Mouse (Mus musculus) ovary, postnatal 36 days (tissue): Measurements from ENCODE around the gene BC035947.
"Not testable (repeated sequence)": the region's sequence is repeated elsewhere in the genome, so short reads cannot be mapped to it uniquely, and the experiment has no call there.

Source experiments
- DNase-seq: peaks from one replicate; pipeline ENCODE4 v3.0.0; 2022; ENCODE audit warnings: low spot score, mixed read lengths

Gene BC035947

DNA sequence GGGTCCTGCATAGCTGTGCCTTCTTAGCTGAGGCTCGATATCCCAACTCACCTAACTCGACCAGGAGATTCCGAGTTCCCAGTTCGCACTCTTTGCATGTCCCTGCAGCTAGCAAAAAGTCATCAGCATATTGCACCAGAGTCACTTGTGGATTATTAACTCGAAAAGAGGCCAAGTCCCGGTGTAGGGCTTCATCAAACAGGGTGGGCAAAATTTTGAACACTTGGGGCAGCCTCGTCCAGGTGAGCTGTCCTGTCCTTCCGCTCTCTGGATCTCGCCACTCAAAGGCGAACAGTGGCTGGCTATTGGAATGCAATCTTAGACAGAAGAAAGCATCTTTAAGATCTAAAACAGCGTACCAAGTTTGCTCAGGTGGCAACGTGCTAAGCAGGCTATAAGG is 10.1 kb downstream of the BC035947 start:
- DNase-seq: not testable (repeated sequence)

DNA sequence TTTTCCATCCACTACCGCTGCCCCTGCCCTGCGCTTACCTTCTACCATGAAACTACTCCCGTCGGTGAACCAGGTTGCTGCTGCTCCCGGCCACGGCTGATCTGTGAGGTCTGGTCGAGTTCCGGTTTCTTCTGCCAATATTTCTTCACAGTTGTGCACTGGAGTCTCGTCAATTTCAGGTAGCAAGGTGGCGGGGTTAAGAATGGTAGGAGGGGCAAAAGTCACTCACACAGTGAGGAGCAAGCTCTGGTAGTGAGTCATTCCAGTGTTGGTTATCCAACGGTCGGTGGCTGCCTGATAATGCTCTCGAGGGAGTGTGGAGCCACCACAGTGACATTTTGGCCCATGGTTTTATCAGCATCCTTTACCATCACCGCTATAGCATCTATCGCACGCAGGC is 10.9 kb downstream of the BC035947 start:
- DNase-seq: no peak

DNA sequence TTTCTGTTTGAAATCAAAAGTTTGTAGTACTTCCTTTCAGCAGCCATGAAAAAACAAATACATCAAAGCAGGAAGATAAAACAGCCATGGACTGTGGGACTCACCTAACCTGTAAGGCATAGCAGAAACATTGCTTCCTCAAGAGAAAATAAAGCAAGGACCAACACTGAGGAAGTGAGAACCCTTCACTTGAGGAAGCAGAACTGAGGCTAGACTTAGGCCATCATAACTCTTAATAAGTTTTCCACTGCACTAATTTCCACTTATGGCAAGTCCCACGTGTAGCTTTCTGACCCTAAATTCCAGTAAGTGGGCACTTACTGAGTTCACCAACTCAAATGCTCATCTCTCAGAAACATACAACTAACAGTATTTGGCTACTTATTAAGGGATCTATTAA is 21.8 kb downstream of the BC035947 start:
- no peak for DNase-seq

DNA sequence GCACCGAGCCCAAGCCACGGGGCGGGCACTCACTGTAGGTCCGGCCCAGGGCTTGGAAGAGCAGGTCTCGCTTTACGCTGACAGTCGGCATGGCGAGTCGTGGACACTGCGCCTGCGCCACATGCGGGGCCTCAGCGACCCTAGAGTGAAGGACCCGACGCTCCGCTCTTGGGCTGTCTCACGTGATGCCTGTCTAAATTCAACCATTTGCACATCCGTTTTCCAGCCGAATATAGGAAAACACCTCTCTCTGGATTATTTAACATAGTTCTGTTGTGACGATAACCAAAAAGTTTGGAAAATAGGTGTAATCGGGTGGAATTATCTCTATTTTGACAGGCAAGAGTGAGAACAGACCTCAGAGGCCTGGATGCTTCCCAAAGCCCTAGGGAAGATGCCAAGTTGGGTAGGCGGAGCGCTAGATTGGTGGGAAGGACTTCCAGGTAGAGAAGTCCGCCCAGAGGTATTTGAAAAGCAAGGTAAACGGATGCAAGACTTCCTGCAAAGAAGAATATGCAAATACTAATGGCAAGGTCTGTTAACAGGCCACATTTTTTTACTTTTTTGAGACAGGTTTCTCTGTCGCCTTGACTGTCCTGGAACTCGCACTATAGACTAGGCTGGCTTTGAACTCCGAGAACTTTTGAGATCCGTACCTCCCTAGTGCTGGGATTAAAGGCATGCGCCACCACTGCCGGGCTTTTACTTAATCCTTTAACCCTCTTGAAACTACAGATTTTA is 23.0 kb downstream of the BC035947 start, which contains the start of gene Farsb:
Farsb (minus strand) TSS at position 146 of the 741 bp plus-strand sequence.
- DNase-seq: peak; percentile 87

DNA sequence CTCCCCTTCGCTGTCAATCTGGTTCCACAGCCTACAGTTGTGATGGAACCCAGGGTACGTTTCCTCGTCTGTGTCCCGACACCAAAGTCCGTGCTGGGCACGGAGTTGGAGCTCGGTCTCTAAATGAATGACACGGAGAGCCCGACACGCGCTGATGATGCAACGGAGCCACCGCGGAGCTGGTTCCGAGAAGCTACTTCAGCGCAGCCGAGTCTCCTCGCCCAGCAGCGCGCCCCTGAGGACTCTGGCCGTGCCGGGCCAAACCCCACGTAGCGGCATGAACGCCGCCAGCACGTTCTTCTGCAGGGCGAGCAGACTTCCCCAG is 23.6 kb downstream of the BC035947 start:
- no peak for DNase-seq

DNA sequence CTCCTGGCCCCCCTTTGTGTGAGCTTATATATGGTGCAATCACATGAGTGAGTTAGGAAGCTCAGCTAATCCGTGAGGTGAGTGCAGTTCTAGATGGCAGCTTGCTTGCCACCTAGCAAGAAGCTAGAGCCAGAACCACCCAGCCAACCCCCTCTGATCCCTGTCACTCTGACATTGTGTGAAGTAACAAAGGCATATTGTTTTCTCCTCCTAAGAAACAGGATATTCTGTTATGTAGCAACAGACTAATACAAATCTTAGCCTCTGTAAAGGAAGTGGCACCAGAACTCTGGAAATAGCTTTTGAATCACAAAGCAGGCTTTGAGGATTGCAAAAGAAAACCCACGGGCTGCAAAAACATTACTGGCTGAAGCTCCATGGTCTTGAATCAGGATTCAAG is 27.6 kb downstream of the BC035947 start:
- no peak for DNase-seq

DNA sequence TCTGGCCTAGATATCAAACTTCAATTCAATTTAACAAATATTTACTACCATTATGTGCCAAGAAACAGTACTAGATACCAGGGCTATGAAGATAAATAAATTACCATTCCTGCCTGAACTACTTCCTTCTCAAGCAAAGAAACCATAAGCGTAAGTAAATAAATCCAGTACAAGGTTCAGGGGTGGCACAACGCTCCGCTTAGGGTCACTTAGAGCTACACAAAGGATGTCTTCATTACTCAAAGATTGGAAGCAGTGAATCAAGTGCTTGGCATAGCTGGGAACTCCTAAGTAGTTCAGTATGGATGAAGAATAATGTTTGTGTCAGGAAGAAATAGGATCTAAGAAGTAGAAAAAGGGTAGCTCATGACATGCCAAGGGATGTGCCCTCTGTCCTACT is 28.5 kb downstream of the BC035947 start:
- DNase-seq: no peak

DNA sequence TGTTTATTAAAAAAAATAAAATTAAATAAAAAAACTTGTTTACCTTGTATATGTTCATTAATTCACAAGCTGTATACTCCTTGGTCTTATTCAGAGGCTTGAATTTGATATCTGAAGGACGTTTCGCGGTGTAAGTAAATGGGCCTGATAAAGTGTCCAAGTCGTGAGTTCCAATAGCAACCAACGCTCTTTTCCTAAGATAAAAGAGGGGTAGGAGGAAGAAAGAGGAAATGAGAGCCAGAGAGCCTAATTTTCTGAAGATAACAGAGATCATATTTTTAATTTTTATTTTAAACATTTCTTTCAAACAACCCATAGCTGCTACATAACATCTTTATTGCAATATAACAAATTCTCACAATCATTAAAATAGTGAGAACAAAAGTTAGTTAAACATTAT is 39.5 kb downstream of the BC035947 start:
- DNase-seq: no peak

DNA sequence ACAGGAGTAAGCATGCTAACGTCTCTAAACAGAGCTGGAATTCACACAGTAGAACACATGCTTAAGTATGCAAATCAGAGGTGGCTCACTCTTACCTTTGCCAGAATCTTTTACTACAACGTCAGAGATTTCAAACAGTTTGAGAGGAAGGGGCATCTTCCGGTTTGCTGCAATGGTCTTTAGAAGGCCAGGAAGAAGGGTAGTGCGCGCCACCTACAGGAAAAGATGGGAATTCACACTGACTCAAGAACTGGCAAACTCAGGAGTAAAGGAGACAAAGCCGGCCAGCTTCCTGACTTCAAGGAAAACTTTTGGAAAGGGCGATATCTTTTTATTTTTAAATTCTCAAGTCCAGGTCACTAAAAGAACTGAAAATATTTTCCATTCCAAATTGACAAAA is 57.3 kb downstream of the BC035947 start:
- DNase-seq: no peak

DNA sequence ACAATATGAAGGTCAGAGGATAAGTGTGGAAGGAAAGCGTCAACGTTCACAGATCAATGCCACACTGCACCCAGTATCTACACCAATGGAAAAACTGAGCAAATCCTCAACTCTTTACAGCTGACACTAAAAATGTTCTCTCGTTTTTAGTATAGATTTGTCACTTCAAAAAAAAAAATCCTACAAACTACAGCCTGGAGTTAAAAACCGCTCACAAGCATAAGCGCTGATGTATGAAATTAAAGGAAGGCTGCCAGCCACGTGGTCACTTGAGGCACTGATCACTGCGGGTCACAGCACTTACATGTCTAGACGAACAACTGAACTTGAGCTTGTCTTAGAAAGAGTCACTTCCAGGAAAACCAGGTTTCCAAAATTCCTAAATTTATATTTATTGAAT is 58.1 kb downstream of the BC035947 start:
- no peak for DNase-seq

DNA sequence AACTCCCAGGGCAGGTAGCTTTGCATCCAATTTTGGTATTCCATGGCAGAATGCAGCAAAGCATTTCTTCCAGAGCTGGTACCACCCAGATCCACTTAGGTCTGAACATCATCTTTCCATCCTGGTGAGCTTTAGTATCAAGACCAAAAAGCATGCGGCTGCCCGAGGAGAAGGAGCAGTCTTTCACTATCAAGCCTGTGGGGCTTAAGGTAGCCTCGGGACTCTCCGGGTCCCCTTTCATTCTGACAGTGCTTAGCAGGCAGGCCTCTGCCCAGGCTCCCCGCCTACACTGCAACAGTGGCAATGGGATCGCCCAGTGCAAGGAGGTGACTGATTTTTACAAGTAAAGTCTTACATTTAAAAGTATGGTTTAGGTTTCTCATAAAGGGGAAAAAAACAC is 59.4 kb downstream of the BC035947 start:
- DNase-seq: no peak

DNA sequence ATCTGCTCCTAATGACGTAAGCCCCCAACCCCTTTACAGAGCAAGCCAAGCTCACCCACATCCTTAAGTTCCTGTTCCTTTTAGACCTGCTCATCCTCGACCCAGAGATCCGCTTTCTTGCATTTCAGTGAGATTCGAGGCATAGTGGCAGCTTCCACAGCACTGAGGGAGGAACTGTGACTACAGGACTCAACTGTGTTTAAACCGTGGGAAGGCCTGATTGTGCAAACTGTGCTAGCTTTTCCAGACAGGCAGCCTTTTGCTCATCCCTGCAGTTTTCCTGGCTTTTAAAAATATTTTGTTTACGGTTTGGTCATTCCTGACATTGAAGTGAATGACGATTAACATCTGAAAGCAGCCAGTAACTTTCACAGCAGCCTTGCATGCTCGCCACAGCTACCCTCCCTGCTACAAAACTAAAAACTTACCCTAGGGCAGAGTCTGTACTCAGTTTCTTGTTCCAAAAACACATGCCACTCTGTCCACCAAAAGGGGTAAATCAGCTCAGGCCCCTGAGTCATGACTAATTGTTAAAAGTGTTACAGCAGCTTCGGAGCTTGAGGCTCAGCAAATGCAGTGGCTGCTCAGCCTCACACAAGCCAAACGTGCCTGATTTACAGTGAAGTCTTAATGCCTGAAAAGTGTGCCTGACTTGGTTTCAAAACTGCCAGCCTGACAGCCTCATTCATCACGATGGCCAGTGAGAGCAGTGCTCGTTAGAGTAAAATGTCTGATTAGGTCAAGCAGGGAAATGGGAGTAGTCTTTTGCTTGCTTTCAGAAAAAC is 60.7 kb downstream of the BC035947 start:
- no peak for DNase-seq

DNA sequence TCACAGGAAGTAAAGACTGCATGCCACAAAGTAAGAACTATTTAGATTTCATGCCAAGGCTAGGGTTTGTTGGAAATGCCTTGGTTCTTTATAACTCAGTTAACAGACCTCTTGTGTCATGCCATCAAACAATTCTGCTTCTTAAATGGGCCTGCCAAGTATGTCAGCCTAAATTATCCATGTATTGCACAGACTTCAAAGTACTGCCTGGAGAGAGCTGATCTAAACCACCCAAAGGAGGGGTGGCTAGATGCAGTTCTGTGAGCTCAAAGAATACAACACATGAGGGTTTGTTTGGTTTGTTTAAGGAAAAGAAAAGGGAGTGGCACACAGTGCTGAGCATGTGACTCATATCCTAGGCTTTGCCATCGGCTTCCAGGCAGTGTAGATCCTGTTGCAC is 63.9 kb downstream of the BC035947 start:
- no peak for DNase-seq
